ENCODE assay signal across 26 mouse cellular contexts in genomic region chr16:38375182-38375581, GRCm38 (mm10). TPM values are rescaled to one million over a fixed set of nuclear protein-coding genes. Genes with fewer than 3 reads are reported as not detected.
DNase-seq lines count a peak whose midpoint lies in the region; ATAC-seq and TF ChIP-seq lines count a peak whose summit lies in the region.
"Had no signal": no experiment of that assay in that cellular context is flagged by ENCODE, and none has a peak within 500 bp of the region (broad histone marks: within the 10 kb centered on the region; RNA-seq: fewer than 3 reads in every experiment).

No protein-coding gene starts in this region.

- H3K9ac ChIP-seq in heart, embryonic 16.5 days (ENCODE audit: low read length), result peak overlapping the region; percentile 25; the same call in 1 of the 2 replicates
- peak overlapping the region; percentile 54 for H3K9ac ChIP-seq in CH12.LX (ENCODE audit: insufficient read depth, low read depth)
- H3K9ac ChIP-seq in liver, embryonic 14.5 days (replicated peaks), result peak overlapping the region; percentile 58
- H3K9ac ChIP-seq: forebrain, embryonic 13.5 days; stomach, embryonic 15.5 days had no signal

- H3K27ac ChIP-seq in heart, embryonic 16.5 days (ENCODE audit: low read length), result no peak overlapping the region
- peak overlapping the region; percentile 68 for H3K27ac ChIP-seq in CH12.LX (ENCODE audit: insufficient read depth, low read depth)
- H3K27ac ChIP-seq in liver, embryonic 14.5 days, result peak overlapping the region; percentile 49
- H3K27ac ChIP-seq: forebrain, embryonic 13.5 days; stomach, embryonic 15.5 days had no signal

- ATAC-seq in heart, embryonic 16.5 days (replicated peaks; ENCODE audit: extremely low read depth, insufficient read depth, low FRiP score), result no peak
- ATAC-seq in liver, embryonic 14.5 days (ENCODE audit: insufficient read depth), result no peak
- no peak for ATAC-seq in megakaryocyte progenitor cell, adult 5-6 weeks (replicated peaks; ENCODE audit: poor library complexity)
- ATAC-seq: forebrain, embryonic 13.5 days had no signal

- H3K36me3 ChIP-seq in heart, embryonic 16.5 days (ENCODE audit: control insufficient read depth, insufficient read depth), result peaks cover 26% of the 10 kb centered on the region
- H3K36me3 ChIP-seq in CH12.LX (replicated peaks in 1 of 2; ENCODE audit: control insufficient read depth in 1 of 2, insufficient read depth in 1 of 2, low read length in 1 of 2), result no peaks in the 10 kb centered on the region
- H3K36me3 ChIP-seq in liver, embryonic 14.5 days (replicated peaks; ENCODE audit: control insufficient read depth, insufficient read depth, low read depth), result peaks cover 19% of the 10 kb centered on the region
- H3K36me3 ChIP-seq: neural tube, embryonic 15.5 days; stomach, embryonic 15.5 days had no signal

- no peak for TF ChIP-seq RAD21 in CH12.LX (IDR thresholded peaks at IDR 0.05; ENCODE audit: low read depth, low read length)

- intact Hi-C loops in heart, postnatal 36 days (cut with DNase I), result loop anchor here (5.0 kb wide), 1 partner anchor 77 kb away; the partner anchor contains the start of gene Adprh

- no peaks in the 10 kb centered on the region for H3K9me3 ChIP-seq in heart, embryonic 16.5 days (replicated peaks; ENCODE audit: control insufficient read depth, low read length)
- no peaks in the 10 kb centered on the region for H3K9me3 ChIP-seq in CH12.LX (replicated peaks; ENCODE audit: low read length)
- H3K9me3 ChIP-seq in liver, embryonic 14.5 days (ENCODE audit: control insufficient read depth, low read length), result no peaks in the 10 kb centered on the region
- H3K9me3 ChIP-seq: forebrain, embryonic 13.5 days; neural tube, embryonic 15.5 days; stomach, embryonic 15.5 days had no signal

- no peaks in the 10 kb centered on the region for H3K79me2 ChIP-seq in CH12.LX (replicated peaks; ENCODE audit: control insufficient read depth, extremely low read depth, insufficient read depth, poor library complexity, severe bottlenecking)

- TF ChIP-seq EP300 in CH12.LX (IDR thresholded peaks at IDR 0.05; ENCODE audit: low read length), result no peak
- 0 out of 2 replicates have a peak, but pooled peaks have one; percentile 45 for TF ChIP-seq EP300 in liver, embryonic 14.5 days (IDR thresholded peaks at IDR 0.05; ENCODE audit: low read depth)

- H3K4me3 ChIP-seq in heart, embryonic 16.5 days (ENCODE audit: low read length), result no peak overlapping the region
- no peak overlapping the region for H3K4me3 ChIP-seq in CH12.LX (replicated peaks in 1 of 3; ENCODE audit: low read depth in 2 of 3, low read length in 2 of 3, poor library complexity in 1 of 3)
- H3K4me3 ChIP-seq in liver, embryonic 14.5 days (ENCODE audit: insufficient read depth in 1 of 2, low read depth in 2 of 2, low read length in 2 of 2), result peak overlapping the region; percentile 52 to 78
- H3K4me3 ChIP-seq: forebrain, embryonic 13.5 days; neural tube, embryonic 15.5 days; stomach, embryonic 15.5 days had no signal

- peak overlapping the region; percentile 27 for H3K4me2 ChIP-seq in heart, embryonic 16.5 days (ENCODE audit: low read depth, low read length)
- H3K4me2 ChIP-seq in CH12.LX (ENCODE audit: insufficient read depth, low read depth, poor library complexity, severe bottlenecking), result peak overlapping the region; percentile 59
- peak overlapping the region; percentile 87 for H3K4me2 ChIP-seq in liver, embryonic 14.5 days (ENCODE audit: low read depth)
- H3K4me2 ChIP-seq: forebrain, embryonic 13.5 days; stomach, embryonic 15.5 days had no signal

- no peak for TF ChIP-seq CTCF in CH12.LX (conservative IDR thresholded peaks at IDR 0.05 in 1 of 2, IDR thresholded peaks at IDR 0.05 in 1 of 2; ENCODE audit: low read depth in 2 of 2, low read length in 2 of 2)
- no peak for TF ChIP-seq CTCF in liver, embryonic 14.5 days (IDR thresholded peaks at IDR 0.05; ENCODE audit: low read depth)

- H3K27me3 ChIP-seq in heart, embryonic 16.5 days (ENCODE audit: control insufficient read depth, insufficient read depth, low read length), result no peaks in the 10 kb centered on the region
- peaks cover 2% of the 10 kb centered on the region for H3K27me3 ChIP-seq in CH12.LX (replicated peaks)
- no peaks in the 10 kb centered on the region for H3K27me3 ChIP-seq in liver, embryonic 14.5 days (ENCODE audit: control insufficient read depth, insufficient read depth, low read length)
- H3K27me3 ChIP-seq: forebrain, embryonic 13.5 days; neural tube, embryonic 15.5 days; stomach, embryonic 15.5 days had no signal

- 43% methylated on average over 7 of the region's 7 CpGs for WGBS in heart, embryonic 16.5 days
- 8% methylated on average over 7 of the region's 7 CpGs for WGBS in liver, embryonic 14.5 days (ENCODE audit: insufficient replicate concordance)

- peak; percentile 71 for DNase-seq in heart, adult 11 months
- no peak for DNase-seq in heart, postnatal 36 days
- no peak for DNase-seq in heart, postnatal 4 days
- DNase-seq in CH12.LX (ENCODE audit: extremely low read depth), result no peak
- DNase-seq in liver, embryonic 14.5 days (ENCODE audit: low read depth in 3 of 3, low spot score in 3 of 3), result peak in 1 of 3 experiments; percentile 51
- DNase-seq in layer of hippocampus, adult 11-12 months (ENCODE audit: low spot score), result no peak
- DNase-seq: cerebellum, adult 2 months; cerebellum, postnatal 36 days; gastrocnemius, postnatal 25 days; kidney, adult 2 months; kidney, postnatal 10 days; lung, adult 18-20 months; lung, postnatal 14 days; thymus, adult 18-20 months; thymus, postnatal 4 days had no signal

- dilution Hi-C loops in CH12.LX (cut with MboI; ENCODE audit: extremely low pct_ligation_motif_present, extremely low pct_unique_long_range_greater_than_20kb, low sequenced_read_pairs), result no loop called here

- in situ Hi-C loops in CH12.LX (cut with MboI; ENCODE audit: low pct_ligation_motif_present, low pct_unique_long_range_greater_than_20kb, low sequenced_read_pairs), result no loop called here

- peaks cover 64% of the 10 kb centered on the region for H3K4me1 ChIP-seq in heart, embryonic 16.5 days (ENCODE audit: control insufficient read depth, insufficient read depth, low read length)
- peaks cover 69 to 95% of the 10 kb centered on the region in 2 experiments for H3K4me1 ChIP-seq in CH12.LX (ENCODE audit: control insufficient read depth in 1 of 2, insufficient read depth in 2 of 2)
- H3K4me1 ChIP-seq in liver, embryonic 14.5 days (replicated peaks; ENCODE audit: control insufficient read depth in 2 of 2, insufficient read depth in 2 of 2, low read length in 1 of 2), result peaks cover 49 to 71% of the 10 kb centered on the region in 2 experiments

- no peak for TF ChIP-seq POLR2A in CH12.LX (IDR thresholded peaks at IDR 0.05; ENCODE audit: low read depth, low read length)

RNA-seq across cellular contexts. Expression of gene Popdc2, which starts 13.2 kb away (rescaled TPM):
- 100 to 1,000 TPM; 442 to 516 TPM for total RNA-seq in heart, postnatal 36 days (2021)
- 421 and 423 TPM in 2 replicates for polyA plus RNA-seq in heart, embryonic 16.5 days (2015; fragmentation: Nextera tagmentation; extraction: Ambion mirVana)
- 100 to 1,000 TPM; 764 to 831 TPM for total RNA-seq in heart, postnatal 4 days (2021)
- total RNA-seq in CH12.LX (2012; rRNA removed), result 1.0 and 3.6 TPM in 2 replicates
- total RNA-seq in CH12.LX (2014; rRNA removed), result 0.17 and 0.30 TPM in 2 replicates
- 0.35 and 1.1 TPM in 2 replicates for polyA plus RNA-seq in CH12.LX (2012; ENCODE audit: insufficient read length, low read depth)
- 23.2 and 28.6 TPM in 2 replicates for polyA plus RNA-seq in liver, embryonic 14.5 days (2012; rRNA removed)
- 23.4 and 24.5 TPM in 2 replicates for polyA plus RNA-seq in liver, embryonic 14.5 days (2014; fragmentation: Nextera tagmentation; extraction: Ambion mirVana)
- total RNA-seq in megakaryocyte progenitor cell, adult 5-6 weeks (2015), result 0.27 and 0.62 TPM in 2 replicates
- total RNA-seq in megakaryocyte progenitor cell, adult 5-6 weeks (2017), result not detected in 2 replicates

RNA-seq across cellular contexts. Expression of gene Gm21987, which starts 28.3 kb away (rescaled TPM):
- not detected for total RNA-seq in heart, postnatal 36 days (2021)
- polyA plus RNA-seq in heart, embryonic 16.5 days (2015; fragmentation: Nextera tagmentation; extraction: Ambion mirVana), result 2.3 and 4.6 TPM in 2 replicates
- 1 to 10 TPM; 1.1 to 1.6 TPM for total RNA-seq in heart, postnatal 4 days (2021)
- 0.42 TPM in 1 of 2 replicates, not detected in the other for total RNA-seq in CH12.LX (2012; rRNA removed)
- not detected in 2 replicates for total RNA-seq in CH12.LX (2014; rRNA removed)
- polyA plus RNA-seq in CH12.LX (2012; ENCODE audit: insufficient read length, low read depth), result 0.87 TPM in 1 of 2 replicates, not detected in the other
- not detected in 2 replicates for polyA plus RNA-seq in liver, embryonic 14.5 days (2012; rRNA removed)
- polyA plus RNA-seq in liver, embryonic 14.5 days (2014; fragmentation: Nextera tagmentation; extraction: Ambion mirVana), result not detected in 2 replicates
- total RNA-seq in megakaryocyte progenitor cell, adult 5-6 weeks (2015), result not detected in 2 replicates
- not detected in 2 replicates for total RNA-seq in megakaryocyte progenitor cell, adult 5-6 weeks (2017)
- total RNA-seq: adrenal gland, adult 18-20 months; adrenal gland, postnatal 4 days; gastrocnemius, postnatal 25 days; left cerebral cortex, postnatal 36 days had no signal
- polyA plus RNA-seq: cerebellum, adult 2 months; forebrain, embryonic 13.5 days; hindbrain, embryonic 11.5 days; inflammation-experienced regulatory T-cells, adult 6 months; kidney, adult 2 months; midbrain, embryonic 16.5 days; neural tube, embryonic 15.5 days; stomach, embryonic 15.5 days had no signal

RNA-seq across cellular contexts. Expression of gene Cox17, which starts 28.4 kb away (rescaled TPM):
- total RNA-seq in heart, postnatal 36 days (2021), result 100 to 1,000 TPM; 313 to 334 TPM
- 256 and 261 TPM in 2 replicates for polyA plus RNA-seq in heart, embryonic 16.5 days (2015; fragmentation: Nextera tagmentation; extraction: Ambion mirVana)
- total RNA-seq in heart, postnatal 4 days (2021), result 100 to 1,000 TPM; 203 to 222 TPM
- 643 and 706 TPM in 2 replicates for total RNA-seq in CH12.LX (2012; rRNA removed)
- total RNA-seq in CH12.LX (2014; rRNA removed), result 410 and 438 TPM in 2 replicates
- 533 and 622 TPM in 2 replicates for polyA plus RNA-seq in CH12.LX (2012; ENCODE audit: insufficient read length, low read depth)
- 124 and 227 TPM in 2 replicates for polyA plus RNA-seq in liver, embryonic 14.5 days (2012; rRNA removed)
- polyA plus RNA-seq in liver, embryonic 14.5 days (2014; fragmentation: Nextera tagmentation; extraction: Ambion mirVana), result 351 and 369 TPM in 2 replicates
- 95.3 and 110 TPM in 2 replicates for total RNA-seq in megakaryocyte progenitor cell, adult 5-6 weeks (2015)
- total RNA-seq in megakaryocyte progenitor cell, adult 5-6 weeks (2017), result 294 and 340 TPM in 2 replicates

RNA-seq across cellular contexts. Expression of gene Maats1, which starts 33.2 kb away (rescaled TPM):
- total RNA-seq in heart, postnatal 36 days (2021), result not detected
- polyA plus RNA-seq in heart, embryonic 16.5 days (2015; fragmentation: Nextera tagmentation; extraction: Ambion mirVana), result 0.12 and 0.50 TPM in 2 replicates
- under 1 TPM in 1 of 2 experiments, not detected in 1; 0.09 TPM for total RNA-seq in heart, postnatal 4 days (2021)
- total RNA-seq in CH12.LX (2012; rRNA removed) (3.9 TPM in 2 replicates), CH12.LX (2014; rRNA removed) (1.7 and 1.9 TPM in 2 replicates)
- 2.0 and 2.9 TPM in 2 replicates for polyA plus RNA-seq in CH12.LX (2012; ENCODE audit: insufficient read length, low read depth)
- polyA plus RNA-seq in liver, embryonic 14.5 days (2012; rRNA removed), result 0.01 TPM in 1 of 2 replicates, not detected in the other
- polyA plus RNA-seq in liver, embryonic 14.5 days (2014; fragmentation: Nextera tagmentation; extraction: Ambion mirVana), result not detected in 2 replicates
- total RNA-seq in megakaryocyte progenitor cell, adult 5-6 weeks (2015), result not detected in 2 replicates
- total RNA-seq in megakaryocyte progenitor cell, adult 5-6 weeks (2017), result not detected in 2 replicates
- total RNA-seq: gastrocnemius, postnatal 25 days had no signal

RNA-seq across cellular contexts. Expression of gene Pla1a, which starts 57.8 kb away (rescaled TPM):
- total RNA-seq in heart, postnatal 36 days (2021), result 10 to 100 TPM in 1 of 2 experiments, 1 to 10 TPM in 1; 9.1 to 10.1 TPM
- polyA plus RNA-seq in heart, embryonic 16.5 days (2015; fragmentation: Nextera tagmentation; extraction: Ambion mirVana), result 3.6 and 4.2 TPM in 2 replicates
- 1 to 10 TPM; 5.8 to 5.9 TPM for total RNA-seq in heart, postnatal 4 days (2021)
- total RNA-seq in CH12.LX (2012; rRNA removed) (20.6 and 27.9 TPM in 2 replicates), CH12.LX (2014; rRNA removed) (12.3 and 14.3 TPM in 2 replicates)
- polyA plus RNA-seq in CH12.LX (2012; ENCODE audit: insufficient read length, low read depth), result 9.3 and 11.0 TPM in 2 replicates
- polyA plus RNA-seq in liver, embryonic 14.5 days (2012; rRNA removed), result 13.8 and 15.0 TPM in 2 replicates
- 15.5 and 18.9 TPM in 2 replicates for polyA plus RNA-seq in liver, embryonic 14.5 days (2014; fragmentation: Nextera tagmentation; extraction: Ambion mirVana)
- not detected in 2 replicates for total RNA-seq in megakaryocyte progenitor cell, adult 5-6 weeks (2015)
- total RNA-seq in megakaryocyte progenitor cell, adult 5-6 weeks (2017), result not detected in 2 replicates

Comparison
In these comparisons a context has a peak if more than half of its experiments do, and no peak if none do; other contexts are left out.
1. H3K4me2 ChIP-seq: peak in every context shown above with its lines; median percentile 87 in liver, embryonic 14.5 days; 59 in CH12.LX; 27 in heart, embryonic 16.5 days.
2. H3K4me3 ChIP-seq: peak in liver, embryonic 14.5 days (2 of 2); none in heart, embryonic 16.5 days (single experiment) and CH12.LX (0 of 3).
3. RNA of gene Popdc2, which starts 13.2 kb away (total RNA-seq): 764 to 831 TPM in heart, postnatal 4 days and 442 to 516 TPM in heart, postnatal 36 days; 0.17 to 3.6 TPM in CH12.LX and 0.27 to 0.62 TPM in megakaryocyte progenitor cell, adult 5-6 weeks; every median in the first group is over 10 times any median in the second.
4. Peak in every context shown above with its lines, with median percentiles within 50 percentile points of each other: H3K9ac ChIP-seq.